In the genomic region with DNA sequence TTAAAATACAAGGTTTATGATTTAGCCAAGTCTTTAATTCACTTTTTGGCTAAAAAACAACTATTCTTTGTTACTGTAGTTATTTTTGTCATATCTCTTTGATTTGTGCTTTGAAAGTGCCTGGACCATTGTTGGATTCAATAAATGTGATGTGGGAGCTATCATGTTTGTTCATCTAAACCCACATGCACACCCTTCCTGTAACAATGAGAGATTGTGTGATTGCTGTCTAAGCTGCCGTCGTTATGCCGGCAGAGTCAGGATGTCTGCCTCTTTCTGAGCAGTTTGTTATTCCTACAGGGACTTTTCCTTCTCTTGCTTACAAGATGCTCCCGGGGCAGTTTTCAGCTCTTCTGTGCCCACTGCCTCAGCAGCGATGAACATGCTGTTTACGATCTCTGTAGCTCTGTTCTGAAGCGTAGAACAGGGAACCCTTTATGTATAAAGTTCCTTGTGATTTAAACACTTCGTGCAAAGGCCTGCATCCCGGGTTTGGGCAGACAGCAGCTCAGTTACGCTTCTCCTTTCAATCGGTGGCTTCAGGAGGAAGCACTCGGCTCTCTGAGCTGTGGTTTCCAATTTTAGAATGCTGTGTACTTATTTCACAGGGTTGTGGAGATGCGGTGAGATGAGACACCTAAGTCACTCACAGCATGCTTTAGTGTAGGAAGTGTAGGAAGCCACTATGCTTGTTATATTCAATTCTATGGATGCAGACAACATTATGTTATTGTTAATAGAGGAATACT, we compare ENCODE assay signal across 10 mouse cellular contexts.
A peak's percentile ranks its signal among the peaks of the same experiment; 100 is the strongest.
DNase-seq lines count a peak whose midpoint lies in the region; ATAC-seq and TF ChIP-seq lines count a peak whose summit lies in the region.
"Had no signal": no experiment of that assay in that cellular context is flagged by ENCODE, and none has a peak within 500 bp of the region (broad histone marks: within the 10 kb centered on the region; RNA-seq: fewer than 3 reads in every experiment).

No protein-coding gene starts in this region.

- H3K4me3 ChIP-seq in heart, adult 2 months: no peak overlapping the region
- no peak overlapping the region for H3K4me3 ChIP-seq in lung, embryonic 14.5 days (ENCODE audit: low read depth, low read length)
- H3K4me3 ChIP-seq in lung, adult 2 months (replicated peaks; ENCODE audit: extremely low read depth, low read depth, low read length): no peak overlapping the region

- no peak for TF ChIP-seq POLR2A in heart, adult 2 months (IDR thresholded peaks at IDR 0.05; ENCODE audit: insufficient read depth, low read depth, low read length)
- no peak for TF ChIP-seq POLR2A in lung, adult 2 months (IDR thresholded peaks at IDR 0.05; ENCODE audit: borderline replicate concordance, extremely low read depth, low read depth, low read length)

- H3K9ac ChIP-seq in heart, adult 2 months (ENCODE audit: low read depth, low read length): no peak overlapping the region
- H3K9ac ChIP-seq in lung, embryonic 14.5 days: no peak overlapping the region

- WGBS in heart, adult 2 months: 29% methylated on average over 13 of the region's 13 CpGs
- WGBS in lung, embryonic 14.5 days: 47% methylated on average over 13 of the region's 13 CpGs
- WGBS in lung, adult 2 months: 29% methylated on average over 13 of the region's 13 CpGs

- no peak for ATAC-seq in lung, embryonic 14.5 days (ENCODE audit: insufficient read depth)

- H3K9me3 ChIP-seq in lung, embryonic 14.5 days (ENCODE audit: low read depth, low read length): no peaks in the 10 kb centered on the region

- peaks cover 7% of the 10 kb centered on the region for H3K4me1 ChIP-seq in heart, adult 2 months (ENCODE audit: control insufficient read depth, insufficient read depth, low read length)
- no peaks in the 10 kb centered on the region for H3K4me1 ChIP-seq in lung, embryonic 14.5 days (ENCODE audit: insufficient read depth)
- peaks cover 2% of the 10 kb centered on the region; the same call in 1 of the 2 replicates for H3K4me1 ChIP-seq in lung, adult 2 months (ENCODE audit: control insufficient read depth, insufficient read depth, low read length)

- intact Hi-C loops in heart, adult 2 months (cut with DNase I): no loop called here

- H3K27me3 ChIP-seq in heart, adult 2 months (ENCODE audit: control insufficient read depth, insufficient read depth, low read length): no peaks in the 10 kb centered on the region
- H3K27me3 ChIP-seq in lung, embryonic 14.5 days (ENCODE audit: insufficient read depth, low read length): no peaks in the 10 kb centered on the region

- DNase-seq in heart, adult 2 months: no peak
- no peak for DNase-seq in heart, adult 8-10 months (ENCODE audit: low spot score)
- DNase-seq in lung, embryonic 14.5 days: no peak
- no peak for DNase-seq in lung, adult 2 months
- peak; percentile 36 for DNase-seq in brain, adult 2 months (ENCODE audit: low read depth, low spot score)
- DNase-seq in natural killer cell, adult 2 months (ENCODE audit: low spot score in 2 of 2): peak; percentile 8 to 17
- no peak for DNase-seq in gastrocnemius, adult 8-10 months (ENCODE audit: low spot score in 2 of 2)
- no peak for DNase-seq in right cerebral cortex, adult 18-20 months
- DNase-seq: heart, adult 18-20 months; layer of hippocampus, postnatal 36 days had no signal

- TF ChIP-seq EP300 in heart, adult 2 months (IDR thresholded peaks at IDR 0.05; ENCODE audit: insufficient read depth, low read depth, low read length): no peak

- H3K27ac ChIP-seq in heart, adult 2 months: peak overlapping the region; percentile 12; the same call in 1 of the 2 replicates
- 0 out of 2 replicates have a peak overlapping the region, but pooled peaks have one; percentile 42 for H3K27ac ChIP-seq in lung, embryonic 14.5 days (ENCODE audit: low read depth)

- no peaks in the 10 kb centered on the region for H3K79me2 ChIP-seq in heart, adult 2 months (replicated peaks; ENCODE audit: control insufficient read depth, insufficient read depth, low read length)

- H3K4me2 ChIP-seq in lung, embryonic 14.5 days: no peak overlapping the region

- H3K36me3 ChIP-seq in heart, adult 2 months (ENCODE audit: control insufficient read depth, insufficient read depth, low read length): no peaks in the 10 kb centered on the region; the same call in 1 of the 2 replicates
- no peaks in the 10 kb centered on the region for H3K36me3 ChIP-seq in lung, embryonic 14.5 days (ENCODE audit: insufficient read depth)

- no peak for TF ChIP-seq CTCF in heart, adult 2 months (IDR thresholded peaks at IDR 0.05)
- no peak for TF ChIP-seq CTCF in lung, embryonic 14.5 days (IDR thresholded peaks at IDR 0.05; ENCODE audit: low read depth)
- TF ChIP-seq CTCF in lung, adult 2 months (IDR thresholded peaks at IDR 0.05; ENCODE audit: insufficient read depth, low read length): no peak

Comparison
In these comparisons a context has a peak if more than half of its experiments do, and no peak if none do; other contexts are left out.
1. DNase-seq: peak in brain, adult 2 months (single experiment) and natural killer cell, adult 2 months (2 of 2); none in heart, adult 2 months (0 of 2), heart, adult 8-10 months (single experiment), lung, embryonic 14.5 days (single experiment), lung, adult 2 months (single experiment), gastrocnemius, adult 8-10 months (0 of 2) and right cerebral cortex, adult 18-20 months (single experiment).